Mouse (Mus musculus) lung, embryonic 15.5 days (tissue): ENCODE data around the gene Atg4a-ps. TPM values are rescaled to one million over a fixed set of nuclear protein-coding genes. Genes with fewer than 3 reads are reported as not detected.

Experiments used
- ATAC-seq: fragments of 200-750 bp; cut with Nextera tagmentation; 2 replicates; pipeline ENCODE4 v1.8.0; 2017; ENCODE audit warnings: moderate number of reproducible peaks, borderline replicate concordance; ENCODE audit not compliant: low FRiP score, low TSS enrichment; ENCODE audit errors: extremely low read depth
- H3K27ac ChIP-seq: fragments of 300-500 bp; sonication (generic); 2 replicates; pipeline ENCODE4 v1.5.1; 2015; ENCODE audit warnings: moderate library complexity, mild to moderate bottlenecking, inconsistent platforms
- H3K27me3 ChIP-seq: fragments of 300-500 bp; sonication (generic); 2 replicates; pipeline ENCODE4 v1.6.1; 2015; ENCODE audit warnings: inconsistent platforms
- H3K36me3 ChIP-seq: fragments of 300-500 bp; sonication (generic); 2 replicates; pipeline ENCODE4 v1.6.1; 2015; ENCODE audit warnings: inconsistent platforms
- H3K4me1 ChIP-seq: fragments of 300-500 bp; sonication (generic); 2 replicates; pipeline ENCODE4 v1.6.1; 2015; ENCODE audit warnings: inconsistent platforms
- H3K4me2 ChIP-seq: fragments of 300-500 bp; sonication (generic); 2 replicates; pipeline ENCODE4 v1.6.1; 2015; ENCODE audit warnings: inconsistent platforms, mild to moderate bottlenecking, moderate library complexity
- H3K4me3 ChIP-seq: fragments of 300-500 bp; sonication (generic); 2 replicates; pipeline ENCODE4 v1.5.1; 2015; ENCODE audit warnings: mild to moderate bottlenecking, inconsistent platforms
- H3K9ac ChIP-seq: fragments of 300-500 bp; sonication (generic); 2 replicates; pipeline ENCODE4 v1.6.1; 2015; ENCODE audit warnings: inconsistent platforms
- H3K9me3 ChIP-seq: fragments of 300-500 bp; sonication (generic); 2 replicates; pipeline ENCODE4 v1.6.1; 2016; ENCODE audit warnings: inconsistent platforms
- WGBS: fragments of 180-500 bp; shearing (Covaris S2); methylation state at CpG from one replicate; pipeline ENCODE4 v1.1.7; 2015; 5-methylcytosine and 5-hydroxymethylcytosine counted together
- polyA plus RNA-seq: library from polyadenylated mRNA; unstranded; fragments of >200 nt; fragmentation: Nextera tagmentation; extraction: Ambion mirVana; gene quantifications from 2 replicates; pipeline ENCODE4 v1.2.1, GENCODE M21; 2015

Gene Atg4a-ps
- polyA plus RNA-seq, 1 experiment from 2014 or later, result 0.14 TPM

DNA sequence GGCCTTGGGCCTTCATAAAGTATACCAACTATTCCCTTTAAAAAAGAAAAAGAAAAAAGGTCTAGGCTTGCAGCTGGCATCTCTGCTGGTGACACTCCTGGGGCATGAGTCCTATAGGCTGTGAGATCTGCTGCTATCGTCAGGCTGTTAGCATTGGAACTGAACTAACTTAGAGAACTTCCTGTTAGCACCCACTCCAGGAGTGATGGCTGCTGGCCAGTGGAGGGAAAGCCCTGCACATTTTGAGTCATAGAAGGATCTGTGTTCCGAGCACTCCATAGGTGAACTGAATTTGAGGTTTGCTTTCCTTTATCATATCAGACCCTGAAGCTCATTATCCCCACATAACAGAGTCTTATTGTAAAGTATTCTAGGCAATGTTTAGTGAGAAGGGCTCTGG, 14.1 kb upstream of the Atg4a-ps start:
- Histone ChIP-seq H3K4me3 (no peak overlapping the region), H3K27ac (no peak overlapping the region), H3K27me3 (no peaks in the 10 kb centered on the region), H3K9me3 (no peaks in the 10 kb centered on the region), H3K9ac (no peak overlapping the region), H3K4me2 (no peak overlapping the region), H3K4me1 (peaks cover 15% of the 10 kb centered on the region; the same call in 1 of the 2 replicates), H3K36me3 (no peaks in the 10 kb centered on the region)
- WGBS, result 26% methylated on average over 2 of the region's 2 CpGs
- ATAC-seq, result no peak

DNA sequence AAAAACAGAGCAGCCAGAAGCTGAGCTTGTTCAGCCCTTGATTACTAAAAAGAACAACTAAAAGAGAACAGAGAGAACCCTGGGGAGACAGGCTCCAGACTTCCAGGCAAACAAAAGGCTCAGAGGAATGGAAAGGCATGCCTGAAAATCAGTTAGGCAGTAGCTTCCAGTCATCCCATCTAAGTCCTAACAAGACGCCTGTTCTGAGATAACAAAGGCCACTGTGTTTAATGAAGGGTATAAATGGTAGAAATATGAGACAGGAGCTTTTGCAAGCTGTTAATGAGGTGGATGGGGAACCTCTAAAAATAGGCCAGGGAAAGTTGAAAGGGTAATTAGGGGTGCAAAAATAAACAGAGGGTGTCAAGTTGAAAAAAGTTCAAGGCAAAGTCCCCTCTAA, 4.5 kb upstream of the Atg4a-ps start:
- Histone ChIP-seq H3K27me3 (no peaks in the 10 kb centered on the region), H3K4me2 (no peak overlapping the region), H3K9ac (no peak overlapping the region), H3K36me3 (no peaks in the 10 kb centered on the region), H3K4me1 (peaks cover 15% of the 10 kb centered on the region), H3K27ac (no peak overlapping the region), H3K4me3 (no peak overlapping the region), H3K9me3 (no peaks in the 10 kb centered on the region)
- ATAC-seq, result no peak
- WGBS, result 57% methylated on average over 1 of the region's 1 CpGs

DNA sequence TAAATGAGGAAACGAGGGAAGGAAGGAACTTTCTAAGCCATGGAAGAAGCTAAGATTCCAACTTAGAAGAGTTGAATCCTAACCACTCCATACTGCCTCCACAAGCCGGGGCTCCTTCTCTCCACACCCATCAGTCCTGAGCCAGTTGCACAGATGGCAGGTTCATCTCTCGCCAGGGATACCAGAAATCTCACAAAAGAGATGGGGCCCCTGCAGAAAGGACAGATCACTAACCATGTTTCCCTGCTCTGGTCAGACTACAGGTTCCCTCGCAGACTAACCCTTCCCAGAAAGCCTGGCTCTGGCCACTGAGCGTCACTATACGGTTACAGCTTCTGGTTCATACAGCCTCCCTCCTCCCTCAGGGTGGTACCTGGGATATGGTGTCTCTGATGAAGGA, 3.8 kb upstream of the Atg4a-ps start:
- no peak overlapping the region for H3K4me3 ChIP-seq
- no peaks in the 10 kb centered on the region for H3K9me3 ChIP-seq
- 85% methylated on average over 6 of the region's 6 CpGs for WGBS
- no peak overlapping the region for H3K4me2 ChIP-seq
- H3K9ac ChIP-seq, result no peak overlapping the region
- no peak overlapping the region for H3K27ac ChIP-seq
- peaks cover 15% of the 10 kb centered on the region for H3K4me1 ChIP-seq
- H3K36me3 ChIP-seq, result no peaks in the 10 kb centered on the region
- ATAC-seq, result no peak
- H3K27me3 ChIP-seq, result no peaks in the 10 kb centered on the region

DNA sequence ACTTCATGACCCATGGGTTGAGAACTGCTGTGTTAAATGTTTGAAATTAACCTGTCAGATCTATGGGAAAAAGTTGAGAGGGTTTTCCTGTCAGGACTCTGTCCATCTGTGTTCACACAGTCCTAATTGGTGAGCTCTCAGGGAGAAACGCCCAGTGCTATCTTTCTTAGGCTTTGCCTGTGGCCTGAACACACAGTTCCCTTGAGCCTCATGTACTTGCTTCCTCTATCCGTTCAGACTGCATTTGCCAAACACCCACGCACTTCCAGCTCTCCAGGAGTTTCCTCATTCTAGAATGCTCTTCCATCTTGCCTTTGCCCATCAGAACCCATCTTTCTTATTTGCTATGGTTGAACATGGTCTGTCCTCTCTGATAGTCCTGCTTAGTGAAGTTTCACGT, 2.6 kb upstream of the Atg4a-ps start:
- 71% methylated on average over 4 of the region's 4 CpGs for WGBS
- Histone ChIP-seq H3K4me3 (no peak overlapping the region), H3K27ac (no peak overlapping the region), H3K36me3 (no peaks in the 10 kb centered on the region), H3K27me3 (no peaks in the 10 kb centered on the region), H3K9ac (no peak overlapping the region), H3K9me3 (no peaks in the 10 kb centered on the region), H3K4me2 (no peak overlapping the region), H3K4me1 (peaks cover 15% of the 10 kb centered on the region)
- ATAC-seq, result no peak

DNA sequence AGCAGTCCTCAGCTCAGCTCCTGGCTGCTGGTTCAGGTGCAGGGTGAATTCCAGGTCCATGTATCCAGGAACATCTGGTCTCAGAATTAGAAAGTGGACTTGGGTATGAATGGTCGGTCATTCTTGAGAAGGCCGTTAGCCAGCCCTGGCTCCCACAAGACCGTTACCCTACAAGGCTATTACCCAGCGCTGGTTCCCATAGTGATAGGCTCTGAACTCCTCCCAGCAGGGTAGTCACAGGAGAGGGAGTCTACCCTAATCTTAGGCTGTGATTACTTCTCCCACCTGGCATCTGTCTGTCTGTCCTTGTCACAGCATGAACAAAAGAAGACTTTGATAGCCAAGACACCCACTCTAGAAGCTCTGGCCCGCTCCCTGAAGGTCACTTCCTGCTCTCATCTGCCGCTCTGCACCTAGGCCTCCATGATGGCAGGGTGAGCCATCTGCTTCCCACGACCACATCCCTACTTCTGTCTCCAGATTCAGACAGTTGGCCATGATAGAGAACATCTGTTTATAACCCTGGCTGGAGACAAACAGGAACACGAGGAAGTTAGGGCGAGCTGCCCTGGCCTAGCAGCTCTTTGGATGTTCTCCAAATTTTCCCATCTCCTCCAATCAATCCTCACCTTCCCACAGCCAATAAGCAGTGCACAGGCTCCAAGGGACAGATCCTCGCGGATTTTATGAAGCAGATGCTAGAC, 1.4 kb upstream of the Atg4a-ps start:
- 50% methylated on average over 11 of the region's 11 CpGs for WGBS
- ATAC-seq, result peak; percentile 84
- H3K36me3 ChIP-seq, result no peaks in the 10 kb centered on the region
- H3K27ac ChIP-seq, result peak overlapping the region; percentile 72
- H3K27me3 ChIP-seq, result no peaks in the 10 kb centered on the region
- H3K4me3 ChIP-seq, result no peak overlapping the region
- H3K4me2 ChIP-seq, result no peak overlapping the region
- H3K4me1 ChIP-seq, result peaks cover 15% of the 10 kb centered on the region
- H3K9ac ChIP-seq, result no peak overlapping the region
- H3K9me3 ChIP-seq, result no peaks in the 10 kb centered on the region

DNA sequence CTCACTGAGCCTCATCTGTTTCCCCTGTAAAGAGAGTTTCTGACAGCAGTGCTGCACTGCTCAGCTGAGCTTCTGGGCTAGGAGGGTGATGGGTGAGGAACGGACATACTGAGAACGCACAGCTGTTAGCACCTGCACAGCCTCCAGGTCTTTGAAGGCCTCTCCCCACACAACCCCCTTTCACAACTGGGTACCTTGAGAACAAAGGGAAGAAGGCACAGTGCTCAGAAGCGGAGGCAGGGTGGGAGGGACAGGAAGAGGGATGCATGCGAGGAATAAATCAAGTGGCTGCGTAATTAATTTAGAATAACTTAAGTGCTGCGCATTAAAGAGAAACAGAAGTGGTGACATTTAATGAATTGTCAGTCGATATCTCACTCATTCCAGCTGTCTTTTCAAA, 4.6 kb downstream of the Atg4a-ps start:
- Histone ChIP-seq H3K4me3 (no peak overlapping the region), H3K36me3 (no peaks in the 10 kb centered on the region), H3K4me1 (0 out of 2 replicates have a peak, but pooled peaks cover 4% of the 10 kb centered on the region), H3K9me3 (no peaks in the 10 kb centered on the region), H3K27ac (no peak overlapping the region), H3K9ac (no peak overlapping the region), H3K4me2 (no peak overlapping the region), H3K27me3 (no peaks in the 10 kb centered on the region)
- no peak for ATAC-seq
- WGBS, result 50% methylated on average over 7 of the region's 7 CpGs

DNA sequence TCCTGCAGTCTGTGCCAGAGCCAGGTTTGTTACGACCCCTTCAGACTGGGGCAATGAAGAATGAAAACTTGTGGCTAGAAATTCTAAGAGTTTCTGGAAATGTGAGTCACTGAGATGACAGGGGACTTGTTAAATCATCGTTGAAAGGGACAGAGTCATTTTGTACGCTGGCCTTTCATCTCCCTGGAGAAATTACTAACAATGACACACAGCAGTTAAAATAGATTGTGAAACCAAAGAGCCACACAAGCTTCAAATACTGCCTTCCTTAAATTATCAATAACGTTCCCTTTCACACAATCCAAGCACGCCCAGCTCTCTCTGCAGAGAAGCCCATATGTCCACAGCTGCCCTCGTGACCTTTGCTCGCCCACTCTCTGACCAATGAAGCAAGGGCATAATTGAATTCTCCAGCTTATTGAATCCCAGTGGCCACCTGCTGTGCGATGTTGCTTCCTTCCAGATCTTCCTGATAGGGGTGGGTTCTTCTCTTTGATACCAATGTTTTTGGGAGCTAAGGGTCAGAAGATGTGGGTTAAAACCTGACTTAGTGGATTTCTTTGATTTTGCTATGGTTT, 5.6 kb downstream of the Atg4a-ps start:
- 67% methylated on average over 8 of the region's 8 CpGs for WGBS

DNA sequence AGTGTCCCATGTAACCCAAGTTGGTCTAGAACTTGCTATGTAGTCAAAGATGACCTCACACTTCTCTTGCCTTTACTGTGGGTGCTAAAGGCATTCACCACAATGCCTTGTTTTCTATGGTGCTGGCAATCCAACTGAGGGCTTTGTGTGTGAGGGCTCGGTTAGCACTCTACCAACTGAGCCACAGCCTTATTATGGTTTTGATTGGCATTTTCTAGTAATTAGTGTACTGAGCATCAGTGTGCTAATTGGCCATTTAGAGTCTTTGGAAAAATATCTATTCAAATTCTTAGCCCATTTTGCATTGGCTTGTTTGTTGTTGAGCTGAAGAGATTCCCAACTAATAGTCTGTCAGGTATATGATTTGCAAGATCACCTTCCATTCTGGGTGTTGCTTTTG, 8.2 kb downstream of the Atg4a-ps start:
- Histone ChIP-seq H3K27ac (no peak overlapping the region), H3K27me3 (no peaks in the 10 kb centered on the region), H3K9ac (no peak overlapping the region), H3K4me1 (0 out of 2 replicates have a peak, but pooled peaks cover 7% of the 10 kb centered on the region), H3K36me3 (no peaks in the 10 kb centered on the region), H3K4me3 (no peak overlapping the region), H3K9me3 (no peaks in the 10 kb centered on the region), H3K4me2 (no peak overlapping the region)
- WGBS, result 79% methylated on average over 1 of the region's 1 CpGs
- no peak for ATAC-seq

More for the DNA sequence above, 5.6 kb downstream of the Atg4a-ps start:
- Histone ChIP-seq H3K4me2 (no peak overlapping the region), H3K27ac (no peak overlapping the region), H3K4me3 (no peak overlapping the region), H3K9ac (no peak overlapping the region), H3K36me3 (no peaks in the 10 kb centered on the region), H3K4me1 (0 out of 2 replicates have a peak, but pooled peaks cover 4% of the 10 kb centered on the region), H3K9me3 (no peaks in the 10 kb centered on the region), H3K27me3 (no peaks in the 10 kb centered on the region)
- no peak for ATAC-seq

DNA sequence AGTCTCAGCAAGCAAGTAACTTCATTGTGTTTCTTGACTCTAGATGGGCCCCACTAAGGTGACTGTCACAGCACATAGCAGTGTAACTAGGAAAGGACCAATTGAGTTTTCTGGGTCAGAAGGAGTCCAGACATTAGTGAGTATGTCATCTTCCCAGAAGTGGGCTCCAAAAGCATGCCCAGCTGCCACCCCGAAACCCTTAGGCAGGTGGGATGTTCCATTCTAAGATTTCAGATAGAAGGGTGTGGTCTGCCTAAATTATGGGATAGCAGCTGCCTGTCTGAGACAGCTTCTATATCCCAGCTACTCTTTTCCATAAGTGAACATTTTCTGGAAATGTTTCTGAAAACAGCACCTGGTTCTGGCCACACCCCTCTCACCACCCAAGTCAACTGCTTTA, 11.6 kb downstream of the Atg4a-ps start:
- WGBS, result 95% methylated on average over 1 of the region's 1 CpGs
- no peaks in the 10 kb centered on the region for H3K9me3 ChIP-seq
- 0 out of 2 replicates have a peak, but pooled peaks cover 2% of the 10 kb centered on the region for H3K4me1 ChIP-seq
- no peak overlapping the region for H3K27ac ChIP-seq
- no peak overlapping the region for H3K4me2 ChIP-seq
- no peak for ATAC-seq
- no peaks in the 10 kb centered on the region for H3K27me3 ChIP-seq
- H3K9ac ChIP-seq, result no peak overlapping the region
- no peak overlapping the region for H3K4me3 ChIP-seq
- H3K36me3 ChIP-seq, result no peaks in the 10 kb centered on the region

DNA sequence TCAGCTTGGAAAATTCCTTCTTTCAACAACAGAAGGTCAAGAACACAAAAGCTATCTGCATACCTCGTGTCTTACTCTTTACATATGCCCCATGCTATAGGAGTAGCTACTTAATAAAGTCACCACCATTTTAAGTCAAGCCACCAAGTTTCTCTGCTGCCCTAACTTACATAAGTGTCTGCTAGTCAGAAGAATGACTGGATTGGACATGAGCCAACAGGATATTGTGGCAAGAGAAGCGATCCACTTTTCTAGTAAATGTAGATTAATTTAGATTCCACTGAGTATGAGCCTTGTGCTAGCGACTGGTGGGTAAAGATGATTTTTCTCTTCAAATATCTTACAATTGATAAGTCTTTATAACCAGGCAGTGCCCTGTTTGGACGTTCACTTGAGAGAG, 12.0 kb downstream of the Atg4a-ps start:
- no peak for ATAC-seq
- Histone ChIP-seq H3K4me3 (no peak overlapping the region), H3K27me3 (no peaks in the 10 kb centered on the region), H3K9ac (no peak overlapping the region), H3K4me1 (0 out of 2 replicates have a peak, but pooled peaks cover 2% of the 10 kb centered on the region), H3K9me3 (no peaks in the 10 kb centered on the region), H3K36me3 (no peaks in the 10 kb centered on the region), H3K4me2 (no peak overlapping the region), H3K27ac (no peak overlapping the region)
- 41% methylated on average over 4 of the region's 4 CpGs for WGBS

DNA sequence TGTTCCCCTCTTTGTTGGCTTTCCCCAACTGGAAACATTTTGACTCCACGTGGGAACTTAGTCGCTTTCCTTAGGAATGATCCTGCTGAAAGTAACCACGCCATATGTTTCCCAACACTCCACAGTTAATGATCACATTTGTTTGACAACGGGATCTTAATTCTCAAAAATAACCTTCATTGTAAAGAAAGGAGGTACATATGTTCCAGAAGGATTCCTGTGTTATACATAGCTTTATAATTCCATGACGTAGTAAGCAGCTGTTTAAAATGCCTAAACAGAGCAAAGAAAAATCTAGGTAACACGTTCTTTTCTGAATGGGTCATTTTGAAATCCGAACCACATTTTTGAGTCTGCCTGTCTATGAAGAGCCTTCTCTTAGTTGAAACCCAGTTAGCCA, 12.7 kb downstream of the Atg4a-ps start:
- Histone ChIP-seq H3K27me3 (no peaks in the 10 kb centered on the region), H3K9ac (no peak overlapping the region), H3K9me3 (no peaks in the 10 kb centered on the region), H3K4me1 (0 out of 2 replicates have a peak, but pooled peaks cover 2% of the 10 kb centered on the region), H3K27ac (0 out of 2 replicates have a peak overlapping the region, but pooled peaks have one; percentile 32), H3K4me2 (no peak overlapping the region), H3K36me3 (no peaks in the 10 kb centered on the region), H3K4me3 (no peak overlapping the region)
- no peak for ATAC-seq
- 50% methylated on average over 7 of the region's 7 CpGs for WGBS

DNA sequence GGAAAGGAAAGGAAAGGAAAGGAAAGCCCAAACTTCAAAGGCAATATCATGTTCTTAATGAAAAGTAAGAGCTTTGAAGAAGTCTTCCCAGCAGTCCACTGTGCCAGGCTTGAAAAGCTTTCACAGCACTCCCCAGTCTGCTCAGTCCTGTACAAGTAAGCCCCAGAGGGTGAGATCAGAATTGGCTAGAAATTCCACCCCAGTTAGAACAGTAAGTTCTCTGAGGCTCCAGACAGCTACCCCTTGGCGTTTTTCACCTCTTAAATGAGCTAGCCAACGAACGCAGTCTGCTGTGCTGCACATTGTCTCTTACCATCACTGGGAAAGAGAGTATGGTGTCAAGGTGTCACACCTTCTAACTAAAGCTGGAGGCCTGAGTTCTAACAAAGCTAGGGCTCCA, 18.2 kb downstream of the Atg4a-ps start:
- Histone ChIP-seq H3K4me1 (peaks cover 13% of the 10 kb centered on the region; the same call in 1 of the 2 replicates), H3K9me3 (no peaks in the 10 kb centered on the region), H3K36me3 (no peaks in the 10 kb centered on the region), H3K27me3 (no peaks in the 10 kb centered on the region), H3K9ac (no peak overlapping the region), H3K4me2 (no peak overlapping the region), H3K4me3 (no peak overlapping the region), H3K27ac (no peak overlapping the region)
- 80% methylated on average over 3 of the region's 3 CpGs for WGBS
- no peak for ATAC-seq
